Mouse (Mus musculus) embryonic facial prominence, embryonic 15.5 days (tissue): ENCODE data around the gene Bri3. TPM values are rescaled to one million over a fixed set of nuclear protein-coding genes. Genes with fewer than 3 reads are reported as not detected.
"Not testable (repeated sequence)": the region's sequence is repeated elsewhere in the genome, so short reads cannot be mapped to it uniquely, and the experiment has no call there.

ENCODE experiments used
- ATAC-seq: fragments of 200-750 bp; cut with Nextera tagmentation; 2 replicates; pipeline ENCODE4 v1.8.0; 2017; ENCODE audit warnings: low read depth, moderate TSS enrichment; ENCODE audit not compliant: insufficient number of reproducible peaks, low FRiP score, low TSS enrichment
- H3K27ac ChIP-seq: fragments of 300-500 bp; sonication (generic); replicated peaks from 2 replicates; pipeline ENCODE4 v1.5.1; 2015; ENCODE audit warnings: mild to moderate bottlenecking, inconsistent platforms
- H3K27me3 ChIP-seq: fragments of 300-500 bp; sonication (generic); 2 replicates; pipeline ENCODE4 v1.6.1; 2015; ENCODE audit warnings: inconsistent platforms
- H3K36me3 ChIP-seq: fragments of 300-500 bp; sonication (generic); 2 replicates; pipeline ENCODE4 v1.6.1; 2015; ENCODE audit warnings: mild to moderate bottlenecking, inconsistent platforms
- H3K4me1 ChIP-seq: fragments of 300-500 bp; sonication (generic); 2 replicates; pipeline ENCODE4 v1.6.1; 2015; ENCODE audit warnings: inconsistent platforms
- H3K4me2 ChIP-seq: fragments of 300-500 bp; sonication (generic); replicated peaks from 2 replicates; pipeline ENCODE4 v1.6.1; 2015; ENCODE audit warnings: mild to moderate bottlenecking, inconsistent platforms
- H3K4me3 ChIP-seq: fragments of 300-500 bp; sonication (generic); replicated peaks from 2 replicates; pipeline ENCODE4 v1.5.1; 2015; ENCODE audit warnings: mild to moderate bottlenecking, inconsistent platforms
- H3K9ac ChIP-seq: fragments of 300-500 bp; sonication (generic); 2 replicates; pipeline ENCODE4 v1.6.1; 2015; ENCODE audit warnings: inconsistent platforms
- H3K9me3 ChIP-seq: fragments of 300-500 bp; sonication (generic); replicated peaks from 2 replicates; pipeline ENCODE4 v1.6.1; 2016; ENCODE audit warnings: inconsistent platforms
- WGBS: fragments of 180-500 bp; shearing (Covaris S2); methylation state at CpG from one replicate; pipeline ENCODE4 v1.1.7; 2015; 5-methylcytosine and 5-hydroxymethylcytosine counted together
- polyA plus RNA-seq: library from polyadenylated mRNA; unstranded; fragments of >200 nt; fragmentation: Nextera tagmentation; extraction: Ambion mirVana; gene quantifications from 2 replicates; pipeline ENCODE4 v1.2.1, GENCODE M21; 2015

The Bri3 gene
- polyA plus RNA-seq, 1 experiment from 2014 or later = 118 TPM

GRCm38 (mm10) chr5:144360346-144360745 lies 116.1 kb downstream of the Bri3 start:
- Histone ChIP-seq H3K4me1 (peaks cover 10% of the 10 kb centered on the region), H3K4me3 (no peak overlapping the region), H3K27me3 (no peaks in the 10 kb centered on the region), H3K9me3 (no peaks in the 10 kb centered on the region), H3K27ac (no peak overlapping the region), H3K4me2 (no peak overlapping the region), H3K36me3 (no peaks in the 10 kb centered on the region), H3K9ac (no peak overlapping the region)
- WGBS = 48% methylated on average over 6 of the region's 6 CpGs
- no peak for ATAC-seq

GRCm38 (mm10) chr5:144364680-144365357 lies 120.6 kb downstream of the Bri3 start:
- H3K27ac ChIP-seq = no peak overlapping the region
- H3K9me3 ChIP-seq = no peaks in the 10 kb centered on the region
- 87% methylated on average over 11 of the region's 11 CpGs for WGBS
- no peaks in the 10 kb centered on the region for H3K27me3 ChIP-seq
- H3K36me3 ChIP-seq = no peaks in the 10 kb centered on the region
- no peak overlapping the region for H3K4me2 ChIP-seq
- H3K4me1 ChIP-seq = no peaks in the 10 kb centered on the region
- H3K4me3 ChIP-seq = no peak overlapping the region
- no peak overlapping the region for H3K9ac ChIP-seq
- no peak for ATAC-seq

GRCm38 (mm10) chr5:144366551-144366950 lies 122.3 kb downstream of the Bri3 start:
- H3K4me1 ChIP-seq, H3K4me3 ChIP-seq, H3K9me3 ChIP-seq, H3K27ac ChIP-seq, H3K4me2 ChIP-seq, H3K27me3 ChIP-seq, H3K36me3 ChIP-seq, H3K9ac ChIP-seq, ATAC-seq: not testable (repeated sequence)
- 75% methylated on average over 6 of the region's 6 CpGs for WGBS

- Histone ChIP-seq H3K4me2 (no peak overlapping the region), H3K27me3 (no peaks in the 10 kb centered on the region), H3K36me3 (no peaks in the 10 kb centered on the region), H3K4me1 (no peaks in the 10 kb centered on the region), H3K9me3 (no peaks in the 10 kb centered on the region), H3K9ac (no peak overlapping the region), H3K27ac (no peak overlapping the region; the same call in 1 of the 2 replicates), H3K4me3 (no peak overlapping the region)
- WGBS = 66% methylated on average over 9 of the region's 9 CpGs
- no peak for ATAC-seq
These were observed 124.5 kb downstream of the Bri3 start for GRCm38 (mm10) chr5:144368661-144369205.

DNA sequence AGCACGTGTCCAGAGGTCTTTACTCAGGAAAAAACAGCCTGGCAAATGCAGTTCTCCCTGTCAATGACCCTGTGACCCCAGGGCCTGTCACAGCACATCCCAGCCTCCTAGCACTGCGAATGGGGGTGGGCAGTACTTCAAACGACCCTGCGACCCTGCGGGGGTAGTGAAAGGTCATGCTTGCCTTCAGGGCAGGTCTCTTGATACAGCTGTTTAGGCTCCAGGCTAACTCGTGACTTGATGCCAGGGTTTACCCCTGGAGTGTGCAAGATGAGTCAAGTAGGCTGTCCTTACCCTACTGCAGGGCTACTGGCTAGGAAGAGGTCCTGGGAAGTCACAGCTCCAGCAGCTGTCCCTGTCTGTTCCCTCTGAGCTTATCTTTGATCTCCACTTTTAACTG lies 126.7 kb downstream of the Bri3 start:
- H3K9me3 ChIP-seq = no peaks in the 10 kb centered on the region
- H3K4me3 ChIP-seq = no peak overlapping the region
- H3K27me3 ChIP-seq = no peaks in the 10 kb centered on the region
- H3K4me2 ChIP-seq = no peak overlapping the region
- no peak overlapping the region for H3K9ac ChIP-seq
- ATAC-seq = peak; percentile 56; the same call in 1 of the 2 replicates
- WGBS = 12% methylated on average over 6 of the region's 6 CpGs
- H3K4me1 ChIP-seq = no peaks in the 10 kb centered on the region
- H3K27ac ChIP-seq = no peak overlapping the region
- no peaks in the 10 kb centered on the region for H3K36me3 ChIP-seq

GRCm38 (mm10) chr5:144372177-144372576 lies 127.9 kb downstream of the Bri3 start:
- H3K4me2 ChIP-seq = no peak overlapping the region
- 73% methylated on average over 2 of the region's 2 CpGs for WGBS
- ATAC-seq = no peak
- no peak overlapping the region for H3K4me3 ChIP-seq
- H3K4me1 ChIP-seq = no peaks in the 10 kb centered on the region
- H3K27me3 ChIP-seq = no peaks in the 10 kb centered on the region
- no peak overlapping the region for H3K9ac ChIP-seq
- H3K9me3 ChIP-seq = no peaks in the 10 kb centered on the region
- no peak overlapping the region for H3K27ac ChIP-seq
- no peaks in the 10 kb centered on the region for H3K36me3 ChIP-seq

DNA sequence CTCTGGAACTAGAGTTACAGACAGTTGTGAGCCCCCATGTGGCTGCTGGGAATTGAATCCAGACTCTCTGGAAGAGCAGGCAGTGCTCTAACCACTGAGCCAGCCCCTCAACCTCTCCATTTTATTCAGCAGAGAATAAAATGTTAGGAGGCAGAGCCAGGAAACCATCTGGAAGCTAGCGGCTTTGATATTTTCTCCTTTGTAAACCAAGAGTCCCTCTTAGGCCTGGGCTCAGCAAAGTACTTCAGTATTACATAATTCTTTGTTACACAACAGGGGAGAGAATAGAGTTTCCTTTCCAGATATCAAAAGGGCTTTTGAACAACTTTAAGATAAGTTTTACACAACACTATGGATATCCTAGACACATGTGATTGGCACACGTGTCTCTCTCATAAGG lies 128.6 kb downstream of the Bri3 start:
- no peak for ATAC-seq
- H3K27me3 ChIP-seq = no peaks in the 10 kb centered on the region
- WGBS = 71% methylated on average over 2 of the region's 2 CpGs
- H3K9me3 ChIP-seq = no peaks in the 10 kb centered on the region
- H3K4me1 ChIP-seq = no peaks in the 10 kb centered on the region
- no peak overlapping the region for H3K27ac ChIP-seq
- H3K4me2 ChIP-seq = no peak overlapping the region
- H3K36me3 ChIP-seq = no peaks in the 10 kb centered on the region
- no peak overlapping the region for H3K4me3 ChIP-seq
- H3K9ac ChIP-seq = no peak overlapping the region

- Histone ChIP-seq H3K36me3 (no peaks in the 10 kb centered on the region), H3K4me1 (no peaks in the 10 kb centered on the region), H3K4me3 (no peak overlapping the region), H3K27me3 (no peaks in the 10 kb centered on the region), H3K27ac (no peak overlapping the region), H3K9ac (no peak overlapping the region), H3K9me3 (no peaks in the 10 kb centered on the region), H3K4me2 (no peak overlapping the region)
- 80% methylated on average over 4 of the region's 4 CpGs for WGBS
- ATAC-seq = no peak
These were observed 135.2 kb downstream of the Bri3 start for GRCm38 (mm10) chr5:144379431-144379830.

GRCm38 (mm10) chr5:144380689-144381088 lies 136.5 kb downstream of the Bri3 start:
- no peak overlapping the region for H3K27ac ChIP-seq
- 84% methylated on average over 7 of the region's 7 CpGs for WGBS
- no peaks in the 10 kb centered on the region for H3K27me3 ChIP-seq
- no peaks in the 10 kb centered on the region for H3K4me1 ChIP-seq
- ATAC-seq = no peak
- no peaks in the 10 kb centered on the region for H3K36me3 ChIP-seq
- H3K9ac ChIP-seq = no peak overlapping the region
- H3K9me3 ChIP-seq = no peaks in the 10 kb centered on the region
- no peak overlapping the region for H3K4me3 ChIP-seq
- H3K4me2 ChIP-seq = no peak overlapping the region

- H3K4me2 ChIP-seq = no peak overlapping the region
- no peak overlapping the region for H3K9ac ChIP-seq
- 79% methylated on average over 3 of the region's 3 CpGs for WGBS
- no peak overlapping the region for H3K27ac ChIP-seq
- H3K4me3 ChIP-seq = no peak overlapping the region
- no peak for ATAC-seq
- H3K27me3 ChIP-seq = no peaks in the 10 kb centered on the region
- H3K4me1 ChIP-seq = no peaks in the 10 kb centered on the region
- H3K9me3 ChIP-seq = no peaks in the 10 kb centered on the region
- H3K36me3 ChIP-seq = no peaks in the 10 kb centered on the region
These were observed 137.5 kb downstream of the Bri3 start for GRCm38 (mm10) chr5:144381782-144382181.

GRCm38 (mm10) chr5:144383936-144384335 lies 139.7 kb downstream of the Bri3 start:
- 57% methylated on average over 3 of the region's 3 CpGs for WGBS
- no peak for ATAC-seq

GRCm38 (mm10) chr5:144387851-144388250 lies 143.6 kb downstream of the Bri3 start:
- H3K9ac ChIP-seq = no peak overlapping the region
- H3K4me1 ChIP-seq = no peaks in the 10 kb centered on the region
- H3K27me3 ChIP-seq = no peaks in the 10 kb centered on the region
- no peak overlapping the region for H3K4me3 ChIP-seq
- no peaks in the 10 kb centered on the region for H3K36me3 ChIP-seq
- no peaks in the 10 kb centered on the region for H3K9me3 ChIP-seq
- H3K4me2 ChIP-seq = no peak overlapping the region
- H3K27ac ChIP-seq = no peak overlapping the region
- no peak for ATAC-seq
- 9% methylated on average over 6 of the region's 6 CpGs for WGBS

More at GRCm38 (mm10) chr5:144383936-144384335, 139.7 kb downstream of the Bri3 start:
- H3K27me3 ChIP-seq = no peaks in the 10 kb centered on the region
- no peaks in the 10 kb centered on the region for H3K4me1 ChIP-seq
- no peak overlapping the region for H3K27ac ChIP-seq
- no peak overlapping the region for H3K9ac ChIP-seq
- no peak overlapping the region for H3K4me2 ChIP-seq
- H3K9me3 ChIP-seq = no peaks in the 10 kb centered on the region
- H3K4me3 ChIP-seq = no peak overlapping the region
- H3K36me3 ChIP-seq = no peaks in the 10 kb centered on the region
